In the genomic region with DNA sequence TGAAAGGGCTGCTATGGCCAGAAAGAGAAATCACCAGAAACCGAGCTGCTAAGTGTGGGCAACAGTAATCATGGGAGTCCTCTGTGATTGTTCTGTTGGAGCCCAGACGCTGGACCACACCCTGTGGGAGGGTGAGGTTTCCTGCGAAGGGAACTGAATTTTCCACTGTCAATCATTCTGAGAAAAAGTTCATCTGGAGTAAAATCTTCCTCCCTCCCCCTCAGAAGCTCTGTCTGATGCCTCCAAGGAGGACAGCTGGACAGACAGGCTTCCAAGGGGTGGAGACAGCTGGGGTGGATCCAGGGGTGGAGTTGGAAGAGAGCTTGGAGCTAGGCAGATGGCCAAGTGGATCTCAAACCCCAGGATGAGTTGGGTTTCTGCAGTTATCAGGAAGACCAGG, we compare ENCODE assay signal across 8 mouse cellular contexts. TPM values are rescaled to one million over a fixed set of nuclear protein-coding genes. Genes with fewer than 3 reads are reported as not detected.
DNase-seq lines count a peak whose midpoint lies in the region; ATAC-seq and TF ChIP-seq lines count a peak whose summit lies in the region.

No protein-coding gene starts in this region.

- no peak overlapping the region for H3K4me3 ChIP-seq in kidney, adult 2 months (ENCODE audit: insufficient read depth, low read depth, low read length)
- no peak overlapping the region for H3K4me3 ChIP-seq in kidney, embryonic 16.5 days (ENCODE audit: low read length)
- no peak overlapping the region for H3K4me3 ChIP-seq in forebrain, postnatal 0 days (ENCODE audit: low read depth, low read length)

- TF ChIP-seq CTCF in kidney, adult 2 months (conservative IDR thresholded peaks at IDR 0.05; ENCODE audit: insufficient read depth, insufficient read length, low read depth, low read length) = no peak
- TF ChIP-seq CTCF in forebrain, postnatal 0 days (IDR thresholded peaks at IDR 0.05; ENCODE audit: low read depth) = no peak

- peak overlapping the region; percentile 63 for H3K27ac ChIP-seq in kidney, adult 2 months (ENCODE audit: insufficient read depth, low read depth, low read length)
- H3K27ac ChIP-seq in kidney, embryonic 16.5 days (ENCODE audit: low read length) = no peak overlapping the region
- H3K27ac ChIP-seq in forebrain, postnatal 0 days (ENCODE audit: low read depth, low read length) = no peak overlapping the region

- no peaks in the 10 kb centered on the region for H3K27me3 ChIP-seq in kidney, adult 2 months (replicated peaks; ENCODE audit: control insufficient read depth, insufficient read depth, low read length)
- no peaks in the 10 kb centered on the region for H3K27me3 ChIP-seq in kidney, embryonic 16.5 days (ENCODE audit: insufficient read depth, low read length)
- no peaks in the 10 kb centered on the region for H3K27me3 ChIP-seq in forebrain, postnatal 0 days (ENCODE audit: insufficient read depth, low read length)

- intact Hi-C loops in gastrocnemius, postnatal 14 days (cut with DNase I; ENCODE audit: low total_unique reads) = no loop called here

- no peak overlapping the region for H3K9ac ChIP-seq in kidney, embryonic 16.5 days (replicated peaks; ENCODE audit: low read length)
- H3K9ac ChIP-seq in forebrain, postnatal 0 days = no peak overlapping the region

- TF ChIP-seq POLR2A in kidney, adult 2 months (IDR thresholded peaks at IDR 0.05; ENCODE audit: low read depth, low read length) = no peak

- H3K36me3 ChIP-seq in kidney, adult 2 months (ENCODE audit: control insufficient read depth, insufficient read depth, low read length) = no peaks in the 10 kb centered on the region
- H3K36me3 ChIP-seq in kidney, embryonic 16.5 days (ENCODE audit: insufficient read depth, low read length) = no peaks in the 10 kb centered on the region
- no peaks in the 10 kb centered on the region for H3K36me3 ChIP-seq in forebrain, postnatal 0 days (ENCODE audit: insufficient read depth)

- no peak overlapping the region for H3K4me2 ChIP-seq in kidney, embryonic 16.5 days (replicated peaks; ENCODE audit: low read depth, low read length)
- H3K4me2 ChIP-seq in forebrain, postnatal 0 days (ENCODE audit: low read depth) = no peak overlapping the region

- H3K4me1 ChIP-seq in kidney, adult 2 months (ENCODE audit: control insufficient read depth, insufficient read depth, low read length) = 0 out of 2 replicates have a peak, but pooled peaks cover 3% of the 10 kb centered on the region
- peaks cover 21% of the 10 kb centered on the region for H3K4me1 ChIP-seq in kidney, embryonic 16.5 days (ENCODE audit: insufficient read depth, low read length)
- no peaks in the 10 kb centered on the region for H3K4me1 ChIP-seq in forebrain, postnatal 0 days (ENCODE audit: insufficient read depth)

- WGBS in kidney, adult 2 months = 21% methylated on average over 3 of the region's 3 CpGs
- 19% methylated on average over 3 of the region's 3 CpGs for WGBS in kidney, embryonic 16.5 days
- 48% methylated on average over 3 of the region's 3 CpGs for WGBS in forebrain, postnatal 0 days

- no peak; the same call in 1 of the 2 replicates for ATAC-seq in kidney, embryonic 16.5 days (ENCODE audit: low FRiP score, low TSS enrichment)
- no peak for ATAC-seq in granulocyte monocyte progenitor cell, adult 5-6 weeks (replicated peaks; ENCODE audit: poor library complexity, severe bottlenecking)
- ATAC-seq in forebrain, postnatal 0 days = no peak

- DNase-seq in kidney, adult 2 months = peak; percentile 83
- peak; percentile 84 for DNase-seq in gastrocnemius, postnatal 14 days
- DNase-seq in kidney, postnatal 10 days = peak; percentile 64
- DNase-seq in skeletal muscle tissue, adult 2 months (ENCODE audit: low read depth, low spot score) = peak; percentile 92
- no peak for DNase-seq in liver
- DNase-seq in forebrain, postnatal 0 days = no peak

- H3K9me3 ChIP-seq in kidney, embryonic 16.5 days (ENCODE audit: low read length) = no peaks in the 10 kb centered on the region
- no peaks in the 10 kb centered on the region for H3K9me3 ChIP-seq in forebrain, postnatal 0 days (ENCODE audit: low read length)

RNA-seq across cellular contexts. Expression of gene Amotl1, which starts 19.8 kb away (rescaled TPM):
- polyA plus RNA-seq in kidney, adult 2 months (2012; rRNA removed) = 15.5 and 19.4 TPM in 2 replicates
- 21.3 and 21.9 TPM in 2 replicates for polyA plus RNA-seq in kidney, embryonic 16.5 days (2015; fragmentation: Nextera tagmentation; extraction: Ambion mirVana)
- 100 to 1,000 TPM; 264 to 270 TPM for total RNA-seq in gastrocnemius, postnatal 14 days (2021)
- 0.17 TPM in 1 of 2 replicates, not detected in the other for total RNA-seq in granulocyte monocyte progenitor cell, adult 5-6 weeks (2014; fragmentation: Nextera tagmentation)
- total RNA-seq in granulocyte monocyte progenitor cell, adult 5-6 weeks (2017) = not detected in 2 replicates
- total RNA-seq in forebrain, postnatal 0 days (2014; rRNA removed) = 21.8 and 31.4 TPM in 2 replicates
- polyA plus RNA-seq in forebrain, postnatal 0 days (2015; fragmentation: Nextera tagmentation; extraction: Ambion mirVana) = 3.1 and 5.2 TPM in 2 replicates

Comparison
In these comparisons a context has a peak if more than half of its experiments do, and no peak if none do; other contexts are left out.
1. DNase-seq: peak in kidney, adult 2 months (single experiment), gastrocnemius, postnatal 14 days (single experiment), kidney, postnatal 10 days (single experiment) and skeletal muscle tissue, adult 2 months (single experiment); none in liver (single experiment) and forebrain, postnatal 0 days (single experiment).
2. RNA of gene Amotl1, which starts 19.8 kb away (total RNA-seq): 264 to 270 TPM in gastrocnemius, postnatal 14 days and 21.8 to 31.4 TPM in forebrain, postnatal 0 days; 0.17 TPM in granulocyte monocyte progenitor cell, adult 5-6 weeks; every median in the first group is over 10 times any median in the second.